Mouse (Mus musculus): ENCODE measurements around the gene Gm49342.

DNA sequence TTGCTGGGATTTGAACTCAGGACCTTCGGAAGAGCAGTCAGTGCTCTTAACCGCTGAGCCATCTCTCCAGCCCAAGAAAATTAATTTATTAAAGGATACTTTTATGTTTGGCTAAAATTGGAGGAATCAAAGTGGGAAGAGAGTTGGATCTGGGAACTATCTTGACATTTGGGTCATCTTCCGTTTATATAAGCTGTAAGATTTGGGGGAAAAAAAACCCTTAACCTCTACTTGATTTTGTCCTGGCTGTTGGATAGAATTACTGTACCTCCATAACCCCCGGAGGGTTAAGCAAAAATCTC lies 39.5 kb upstream of the Gm49342 start:
- TF ChIP-seq MAFK (IDR thresholded peaks at IDR 0.05; ENCODE audit: insufficient read depth, low read depth, low read length) = no peak
- TF ChIP-seq ZC3H11A (IDR thresholded peaks at IDR 0.05; ENCODE audit: borderline replicate concordance, low read depth, low read length) = no peak
- TF ChIP-seq CHD2 (IDR thresholded peaks at IDR 0.05; ENCODE audit: low read depth, low read length) = no peak
